Mouse (Mus musculus) heart, postnatal 36 days (tissue): ENCODE results near the gene Lrrk2. TPM values are rescaled to one million over a fixed set of nuclear protein-coding genes. Genes with fewer than 3 reads are reported as not detected.

Experiments
- DNase-seq, 2 experiments: peaks; one replicate each; pipeline ENCODE4 v3.0.0; 2021 to 2022
- intact Hi-C: fragments of 180-260 bp; cut with DNase I; formaldehyde crosslinking; loops from one replicate; pipeline ENCODE4 v1.15.1; 2025
- total RNA-seq, 2 experiments: library from RNA; stranded (reverse); gene quantifications; 2 replicates each; pipeline ENCODE4 v1.2.3; 2021

Gene Lrrk2
- total RNA-seq, 2 experiments from 2014 or later: 12.5 to 14.3 TPM

DNA sequence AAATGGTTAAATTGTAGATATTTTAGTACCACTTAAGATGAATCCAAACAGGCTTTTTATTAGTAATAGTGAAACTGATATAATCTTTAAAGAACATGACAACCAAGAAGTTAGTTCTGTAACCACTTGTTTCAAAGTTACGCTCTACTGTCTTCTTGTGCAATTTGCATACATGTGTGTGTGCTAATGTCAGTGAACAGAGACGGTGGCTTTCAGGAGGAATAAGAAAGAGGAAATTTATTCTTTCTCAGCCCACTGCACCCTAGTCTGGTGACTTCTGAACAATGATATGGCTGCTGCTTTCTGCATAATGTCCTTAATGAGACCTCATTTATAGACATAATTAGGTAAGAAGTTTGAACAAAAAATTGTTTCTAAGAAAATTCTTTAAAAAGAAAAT, 7.1 kb downstream of the Lrrk2 start:
- DNase-seq: no peak
- intact Hi-C loops: no loop called here

DNA sequence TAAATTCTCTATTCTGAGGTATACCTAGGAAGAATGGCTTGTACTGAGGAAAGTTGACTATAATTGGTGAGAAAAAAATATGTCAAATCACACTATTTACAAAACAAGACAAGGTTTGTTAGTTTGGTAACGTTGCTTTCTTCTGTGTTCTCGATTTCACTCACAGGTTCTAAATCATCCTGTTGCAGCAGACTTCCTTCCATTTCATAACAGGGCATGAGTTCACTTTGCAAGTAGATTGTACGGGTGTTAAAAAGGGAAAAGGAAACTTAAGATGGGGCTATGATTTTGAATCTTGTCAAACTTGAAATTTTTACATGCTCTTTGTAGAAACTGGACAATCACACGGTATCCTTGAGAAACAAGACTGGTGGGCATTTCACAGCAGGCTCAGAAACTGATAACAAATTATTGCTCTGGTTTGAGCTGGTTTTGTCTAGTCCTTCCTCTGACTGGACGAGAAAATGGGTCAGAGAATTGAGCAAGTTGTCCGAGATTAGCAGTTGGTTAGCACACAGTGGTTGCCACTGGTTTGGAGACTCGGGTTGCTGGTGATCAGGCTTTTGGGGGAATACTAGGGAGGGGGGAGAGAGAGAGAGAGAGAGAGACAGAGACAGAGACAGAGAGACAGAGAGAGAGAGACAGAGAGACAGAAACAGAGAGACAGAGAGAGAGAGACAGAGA, 13.0 kb downstream of the Lrrk2 start:
- no peak for DNase-seq
- intact Hi-C loops: no loop called here

DNA sequence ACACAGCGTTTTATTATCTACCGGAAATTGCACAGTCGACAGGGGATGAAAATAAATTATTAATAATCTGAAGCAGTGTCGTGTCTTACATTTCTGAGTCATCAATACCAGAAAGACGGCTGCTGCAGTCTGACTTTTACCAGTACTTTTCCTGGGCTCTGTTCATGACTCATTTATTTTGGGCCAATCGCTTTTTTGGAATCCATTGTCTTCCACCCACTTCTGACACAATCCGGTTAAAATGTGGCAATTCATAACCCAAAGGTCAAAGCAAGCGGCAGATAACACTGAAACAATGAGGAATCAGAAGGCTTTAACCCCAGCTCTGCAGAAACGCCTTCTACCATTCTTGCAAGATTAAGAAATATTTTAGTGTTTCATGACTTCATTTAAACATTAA, 17.7 kb downstream of the Lrrk2 start:
- no peak for DNase-seq
- intact Hi-C loops: no loop called here

DNA sequence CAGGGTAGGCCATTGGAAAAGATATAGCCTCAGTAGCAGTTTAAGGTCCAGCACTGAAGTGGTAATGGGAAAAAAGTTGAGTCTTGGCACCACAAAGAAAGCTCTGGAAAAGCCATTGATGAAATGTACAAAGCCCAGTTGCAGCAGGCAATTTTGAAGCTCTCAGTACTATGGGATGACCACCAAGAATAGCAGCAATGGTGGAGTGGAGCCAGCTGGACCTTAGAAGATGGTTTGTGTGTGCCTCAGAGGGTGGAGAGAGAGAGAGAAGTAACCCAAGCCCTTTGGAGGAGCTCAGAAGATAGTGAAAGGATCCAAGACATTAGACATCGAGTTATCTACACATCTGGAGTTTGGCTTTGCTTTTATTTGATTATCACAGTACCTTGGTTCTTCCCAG, 20.1 kb downstream of the Lrrk2 start:
- DNase-seq: peak; percentile 45 to 48
- intact Hi-C loops: no loop called here

DNA sequence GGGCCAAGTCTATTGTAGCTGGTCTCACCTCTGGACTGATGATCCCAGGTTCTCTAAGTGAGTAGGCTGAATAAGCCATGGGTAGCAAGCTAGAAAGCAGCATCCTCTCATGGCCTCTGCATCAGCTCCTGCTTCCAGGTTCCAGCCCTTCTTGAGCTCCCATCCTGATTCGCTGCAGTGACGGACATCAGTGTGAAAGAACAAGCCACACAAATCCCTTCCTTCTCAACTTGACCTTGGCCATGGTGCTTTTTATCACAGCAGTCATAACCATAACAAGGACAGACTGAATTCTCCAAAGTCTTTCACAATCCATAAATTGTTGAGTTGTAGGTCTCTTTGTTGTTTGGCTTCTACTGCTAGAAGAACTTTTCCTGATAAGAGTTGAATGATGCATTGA, 20.9 kb downstream of the Lrrk2 start:
- DNase-seq: no peak
- intact Hi-C loops: no loop called here

DNA sequence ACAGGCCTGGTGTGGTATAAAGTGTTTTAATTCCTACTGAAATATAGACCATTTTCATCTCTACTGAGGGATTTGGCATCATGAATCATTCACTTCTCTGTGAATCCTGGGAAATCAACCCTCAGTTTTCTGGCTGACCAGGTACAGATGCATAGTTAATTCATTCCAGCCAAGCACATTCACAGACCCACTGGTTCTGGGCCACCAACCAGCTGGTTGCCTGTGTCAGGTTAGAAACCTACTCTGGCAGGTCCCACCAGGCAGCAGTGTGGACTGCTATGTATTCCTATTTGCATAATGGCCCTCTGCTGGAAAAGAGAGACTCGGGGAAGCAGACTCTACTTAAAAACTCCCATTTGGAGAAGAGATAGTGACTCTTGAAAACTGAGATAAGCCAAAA, 27.9 kb downstream of the Lrrk2 start:
- intact Hi-C loops: loop anchor here (2.0 to 5.0 kb wide), 2 partner anchors 28 to 36 kb away; partner anchors contain the start of gene Lrrk2
- DNase-seq: no peak

DNA sequence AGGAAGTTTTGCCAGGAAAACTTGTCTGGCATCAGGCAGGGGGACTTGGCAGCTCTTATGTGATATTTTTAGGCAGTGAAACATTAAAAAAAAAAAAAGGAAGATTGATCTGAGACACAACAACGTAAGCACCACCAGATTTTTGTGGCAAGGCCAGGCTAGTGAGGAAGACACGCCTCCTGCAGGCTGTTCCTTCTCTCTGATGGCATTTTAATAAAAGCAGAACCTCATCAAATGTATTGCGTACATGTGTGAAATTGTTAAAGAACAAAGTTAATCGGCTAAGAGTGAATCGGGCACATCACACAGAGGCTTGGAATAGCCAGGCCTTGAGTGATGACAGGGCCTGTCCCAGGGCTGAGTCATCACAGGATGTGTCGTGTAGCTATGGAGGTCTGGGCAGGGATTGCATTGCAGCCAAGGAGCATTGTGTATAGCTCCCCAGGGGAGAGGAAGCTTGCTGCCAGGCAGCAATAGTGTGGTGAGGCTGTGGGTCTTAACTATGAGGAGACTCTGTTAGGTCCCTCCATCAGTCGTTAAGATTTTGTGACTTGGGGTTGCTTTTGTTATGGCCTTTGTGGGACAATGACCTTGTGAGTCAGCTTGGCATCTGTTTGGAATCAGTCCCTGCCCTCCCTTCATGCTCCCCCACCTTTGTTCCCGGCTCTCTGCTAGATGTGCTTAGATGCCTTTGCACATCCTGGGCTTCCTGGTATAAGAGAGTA, 30.2 kb downstream of the Lrrk2 start:
- peak; percentile 47 to 59 for DNase-seq
- intact Hi-C loops: loop anchor here (2.0 to 5.0 kb wide), 2 partner anchors 34 to 92 kb away; no protein-coding TSS in a partner anchor

DNA sequence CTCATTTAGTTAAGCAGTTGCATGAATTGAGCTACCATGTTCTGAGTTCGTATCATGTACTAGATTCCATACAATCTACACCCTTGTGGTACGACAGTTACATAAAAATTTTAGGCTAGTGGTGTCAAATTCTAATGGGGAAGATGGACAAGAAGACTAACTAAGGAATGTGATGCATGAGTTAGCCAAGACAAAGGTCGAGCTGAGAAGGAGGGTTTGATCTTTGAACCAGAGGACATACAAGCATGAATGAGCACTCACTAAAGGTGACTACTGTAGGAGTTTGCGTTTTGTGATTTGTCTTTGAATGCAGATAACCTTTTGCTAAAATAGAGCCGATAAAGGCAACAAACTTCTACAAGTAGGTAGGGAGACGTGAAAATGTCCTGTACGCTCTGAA, 31.1 kb downstream of the Lrrk2 start:
- DNase-seq: no peak
- intact Hi-C loops: loop anchor here (5.0 kb wide), 1 partner anchor 33 kb away; no protein-coding TSS in a partner anchor

DNA sequence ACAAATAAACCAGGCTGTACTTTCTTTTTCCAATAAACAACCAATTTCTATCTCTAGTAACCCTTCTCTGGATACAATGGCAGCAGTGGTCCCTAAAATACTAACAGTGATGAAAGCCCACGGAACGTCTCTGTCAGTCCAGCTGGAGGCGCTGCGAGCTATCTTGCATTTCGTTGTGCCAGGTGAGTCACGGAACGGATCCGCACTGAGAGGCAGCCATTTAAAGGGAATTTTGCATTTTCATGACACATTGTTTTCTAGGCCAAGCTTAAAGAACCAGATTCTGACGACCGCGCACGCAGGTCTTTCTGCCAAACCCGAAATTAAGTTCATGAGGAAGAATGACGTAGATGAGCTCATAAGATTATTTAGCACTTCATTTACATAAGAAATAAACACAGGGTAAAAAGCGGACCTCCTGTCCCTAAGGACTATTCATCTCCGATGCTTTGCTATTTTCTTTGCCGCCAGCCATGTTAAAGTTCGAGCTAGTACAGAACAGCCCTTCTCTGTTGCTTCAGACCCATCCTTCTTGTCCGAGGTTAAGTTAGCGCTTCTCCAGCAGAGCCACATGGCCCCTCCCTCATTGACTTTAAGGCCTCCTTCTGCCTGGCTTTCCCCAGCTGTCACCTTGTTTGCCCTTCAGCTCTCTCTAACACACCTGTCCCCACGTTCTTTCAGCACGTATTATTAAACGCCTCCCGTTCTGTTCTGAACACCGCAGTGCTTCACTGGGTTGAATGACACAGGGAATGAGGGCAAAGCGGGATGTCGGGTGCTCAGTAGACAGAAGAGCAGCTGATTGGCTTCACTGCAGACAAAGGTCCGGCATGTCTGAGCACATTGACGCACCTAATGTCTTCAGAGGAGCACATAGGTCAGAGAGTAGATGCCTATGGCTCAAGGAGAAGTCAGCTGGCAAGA, 36.5 kb downstream of the Lrrk2 start:
- intact Hi-C loops: no loop called here
- no peak for DNase-seq

DNA sequence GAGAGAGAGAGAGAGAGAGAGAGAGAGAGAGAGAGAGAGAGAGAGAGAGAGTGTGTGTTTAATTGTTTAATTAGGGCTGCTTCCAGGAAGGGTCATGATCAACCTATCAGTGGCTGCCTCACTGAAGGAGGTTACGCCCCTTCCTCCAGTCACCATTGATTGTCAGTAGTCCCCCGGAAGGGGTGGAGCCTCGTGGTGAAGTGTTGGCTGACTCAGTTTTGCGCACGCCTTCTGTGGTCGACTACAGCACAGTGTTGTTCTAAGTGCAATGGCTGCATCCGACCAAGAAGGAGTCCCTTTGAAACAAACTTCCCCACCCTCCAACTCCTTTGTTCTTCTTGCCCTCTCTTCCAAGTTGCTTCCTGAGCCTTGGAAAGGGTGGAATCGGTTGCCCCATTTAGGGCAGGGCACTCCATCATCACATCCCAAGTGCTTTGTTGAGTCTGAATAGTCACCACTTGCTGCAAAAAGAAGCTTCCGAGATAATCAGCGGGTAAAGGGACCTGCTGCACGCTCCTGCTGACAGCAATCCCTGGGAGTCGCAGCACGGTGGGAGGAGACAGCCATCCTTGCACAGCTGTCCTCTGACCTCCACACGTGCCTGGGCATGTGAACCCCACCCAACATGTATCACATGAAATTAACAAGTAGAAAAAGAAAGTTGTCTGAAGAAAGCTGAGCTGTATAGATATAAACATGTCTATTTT, 62.4 kb downstream of the Lrrk2 start:
- intact Hi-C loops: loop anchor here (5.0 kb wide), 1 partner anchor 33 kb away; no protein-coding TSS in a partner anchor
- no peak for DNase-seq

DNA sequence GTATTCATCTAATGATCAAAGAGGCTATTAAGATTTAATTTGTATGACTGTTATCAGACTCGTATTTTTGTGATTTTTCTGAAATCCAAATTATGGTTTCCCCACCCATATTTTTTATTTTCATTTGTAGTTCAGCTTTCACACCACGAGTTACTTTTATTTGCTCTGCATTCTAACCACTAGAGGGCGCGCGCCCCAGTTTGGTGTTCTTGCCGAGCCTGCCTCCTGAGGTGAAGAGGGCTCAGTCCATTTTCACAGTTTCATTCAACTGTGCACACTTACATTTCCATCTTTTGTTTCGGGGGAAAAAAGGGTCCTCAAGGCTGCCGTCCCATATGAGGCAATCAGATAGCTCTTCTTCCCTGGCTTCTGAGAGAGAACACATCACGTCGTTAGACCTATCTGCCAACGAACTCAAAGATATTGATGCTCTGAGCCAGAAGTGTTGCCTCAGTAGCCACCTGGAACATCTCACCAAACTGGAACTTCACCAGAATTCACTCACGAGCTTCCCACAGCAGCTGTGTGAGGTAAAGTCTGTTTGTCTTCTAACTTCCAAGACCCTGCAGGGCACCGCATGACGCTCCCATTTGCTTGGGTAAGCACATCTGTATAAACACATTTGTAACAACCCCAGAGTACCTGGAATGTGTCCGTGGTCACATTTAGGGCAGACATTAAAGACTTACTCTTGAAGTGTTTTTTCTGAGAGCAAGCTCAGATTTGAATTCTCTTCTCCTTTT, 64.0 kb downstream of the Lrrk2 start:
- peak; percentile 40 to 49 for DNase-seq
- intact Hi-C loops: loop anchor here (5.0 kb wide), 1 partner anchor 35 kb away; no protein-coding TSS in a partner anchor

DNA sequence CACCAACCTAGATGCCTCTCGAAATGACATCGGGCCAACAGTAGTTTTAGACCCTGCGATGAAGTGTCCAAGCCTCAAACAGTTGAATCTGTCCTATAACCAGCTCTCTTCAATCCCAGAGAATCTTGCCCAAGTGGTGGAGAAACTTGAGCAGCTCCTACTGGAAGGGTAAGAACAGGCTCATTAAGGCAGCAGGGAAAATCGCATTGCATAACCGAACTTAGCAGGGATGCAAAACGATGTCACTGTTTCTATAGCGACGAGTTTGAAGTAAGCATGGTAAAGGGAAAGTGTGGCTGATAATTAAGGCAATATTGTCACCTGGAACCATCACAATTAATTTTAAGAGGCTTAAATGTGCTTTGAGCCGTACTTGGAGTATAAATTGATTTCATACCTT, 65.8 kb downstream of the Lrrk2 start:
- intact Hi-C loops: loop anchor here (5.0 kb wide), 1 partner anchor 37 kb away; no protein-coding TSS in a partner anchor
- no peak for DNase-seq

DNA sequence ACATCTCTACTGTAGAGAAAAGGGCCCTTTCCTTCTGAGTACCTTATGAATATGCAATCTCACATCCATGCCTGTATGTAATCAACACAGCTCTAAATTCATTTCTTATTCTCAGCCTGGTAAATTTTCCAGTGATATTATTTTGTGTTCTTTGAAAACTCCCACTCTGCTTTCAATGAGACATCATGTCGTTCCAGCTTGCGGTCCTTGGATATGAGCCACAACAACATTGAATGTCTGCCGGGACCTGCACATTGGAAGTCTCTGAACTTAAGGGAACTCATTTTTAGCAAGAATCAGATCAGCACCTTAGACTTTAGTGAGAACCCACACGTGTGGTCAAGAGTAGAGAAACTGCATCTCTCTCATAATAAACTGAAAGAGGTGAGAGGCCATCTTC, 72.5 kb downstream of the Lrrk2 start:
- intact Hi-C loops: no loop called here
- no peak for DNase-seq

DNA sequence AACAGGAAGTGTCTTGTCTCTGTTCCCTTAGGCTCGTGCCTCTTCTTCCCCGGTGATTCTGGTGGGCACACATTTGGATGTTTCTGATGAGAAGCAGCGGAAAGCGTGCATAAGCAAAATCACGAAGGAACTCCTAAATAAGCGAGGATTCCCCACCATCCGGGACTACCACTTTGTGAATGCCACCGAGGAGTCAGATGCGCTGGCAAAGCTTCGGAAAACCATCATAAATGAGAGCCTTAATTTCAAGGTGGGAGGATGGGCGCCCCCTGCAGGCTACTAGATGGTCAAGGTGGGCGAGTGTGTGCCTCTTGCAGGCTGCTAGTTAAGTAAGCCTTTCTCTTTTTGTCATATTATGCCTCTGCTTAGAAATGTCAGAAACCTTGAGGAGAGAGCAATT, 79.1 kb downstream of the Lrrk2 start:
- intact Hi-C loops: loop anchor here (5.0 kb wide), 1 partner anchor 450 kb away; no protein-coding TSS in a partner anchor
- DNase-seq: peak in 1 of 2 experiments; percentile 13

DNA sequence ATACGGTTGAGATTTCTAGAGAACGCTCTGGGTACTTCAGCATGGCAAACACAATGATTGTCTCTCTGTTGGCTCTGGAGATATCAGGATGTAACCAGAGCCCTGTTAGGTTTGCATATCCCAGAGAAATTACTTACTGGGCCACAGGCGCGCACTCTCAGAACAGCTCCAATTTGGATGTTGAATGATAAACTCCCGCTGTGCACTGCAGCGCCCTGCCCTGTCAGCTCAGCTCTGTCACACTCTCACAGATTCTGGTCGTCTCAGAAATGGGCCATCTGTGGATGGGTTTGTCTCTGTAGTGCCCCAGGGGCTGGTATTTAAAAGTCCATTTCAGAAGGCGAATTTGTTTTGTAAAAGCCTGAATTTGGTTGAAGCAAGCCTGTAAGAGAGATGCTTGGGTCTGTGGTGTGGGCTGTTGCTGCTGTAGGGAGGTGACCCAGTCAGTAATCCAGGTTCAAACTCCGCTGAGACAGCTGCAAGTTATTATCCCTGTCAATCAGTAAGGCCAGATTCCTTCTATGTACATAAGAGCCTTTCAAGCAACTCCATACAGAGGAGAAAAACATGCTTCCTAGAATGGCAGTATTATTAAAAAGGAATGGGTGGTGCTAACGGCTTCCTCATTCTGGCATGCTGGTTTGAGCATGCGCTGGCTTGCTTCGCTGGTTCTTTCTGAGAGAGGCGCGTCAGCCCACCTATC, 80.6 kb downstream of the Lrrk2 start:
- no peak for DNase-seq
- intact Hi-C loops: loop anchor here (1.0 to 5.0 kb wide), 3 partner anchors 144 to 451 kb away; no protein-coding TSS in a partner anchor

DNA sequence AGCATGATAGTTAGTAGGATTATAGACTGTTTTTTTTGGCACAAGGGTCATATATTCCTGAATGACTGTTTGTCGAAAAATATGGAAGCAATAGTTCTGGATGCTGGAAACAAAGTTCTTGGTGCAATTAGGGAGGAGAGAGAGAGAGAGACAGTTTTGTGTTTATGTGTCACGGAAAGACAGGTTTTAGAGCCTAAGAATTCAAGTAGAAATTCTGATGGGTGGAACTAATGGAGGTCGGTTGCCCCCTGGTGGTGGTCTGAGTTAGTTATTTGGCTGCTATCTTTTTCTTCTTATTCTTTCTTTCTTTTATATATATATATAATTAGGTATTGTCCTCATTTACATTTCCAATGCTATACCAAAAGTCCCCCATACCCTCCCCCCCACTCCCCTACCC, 81.6 kb downstream of the Lrrk2 start:
- intact Hi-C loops: loop anchor here (1.0 to 5.0 kb wide), 3 partner anchors 145 to 452 kb away; no protein-coding TSS in a partner anchor
- peak; percentile 36 to 56 for DNase-seq

DNA sequence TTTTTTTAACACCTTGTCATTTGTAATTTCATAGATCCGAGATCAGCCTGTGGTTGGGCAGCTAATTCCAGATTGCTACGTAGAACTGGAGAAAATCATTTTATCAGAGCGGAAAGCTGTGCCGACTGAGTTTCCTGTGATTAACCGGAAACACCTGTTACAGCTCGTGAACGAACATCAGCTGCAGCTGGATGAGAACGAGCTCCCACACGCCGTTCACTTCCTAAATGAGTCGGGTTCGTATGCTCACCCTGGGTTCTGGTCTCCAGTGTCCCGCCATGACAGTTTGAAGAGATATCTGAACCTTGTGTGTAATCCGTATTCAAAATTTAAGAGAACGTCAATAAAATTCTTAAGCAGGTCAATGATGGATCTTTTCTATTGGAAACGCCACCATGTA, 82.8 kb downstream of the Lrrk2 start:
- no peak for DNase-seq
- intact Hi-C loops: loop anchor here (2.0 kb wide), 1 partner anchor 279 kb away; no protein-coding TSS in a partner anchor

DNA sequence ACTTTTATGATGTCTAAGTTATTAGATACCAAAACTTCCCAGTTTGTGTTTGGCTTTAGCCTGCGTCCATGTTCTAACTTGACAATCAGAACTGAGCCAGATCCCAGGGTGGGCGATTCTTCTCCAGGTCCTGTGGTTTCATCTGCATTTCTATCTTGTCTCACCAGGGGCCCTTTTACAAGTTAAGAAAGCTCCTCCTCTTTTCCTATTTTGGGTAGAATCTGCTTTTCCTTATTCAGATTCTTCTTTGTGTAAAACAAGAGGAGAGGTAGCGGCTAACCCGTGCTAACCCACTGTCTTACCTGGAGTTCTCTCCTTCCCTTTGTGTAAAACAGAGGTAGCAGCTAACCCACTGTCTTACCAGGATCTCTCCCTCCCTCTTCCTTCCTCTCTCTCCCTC, 99.1 kb downstream of the Lrrk2 start:
- intact Hi-C loops: no loop called here
- no peak for DNase-seq

DNA sequence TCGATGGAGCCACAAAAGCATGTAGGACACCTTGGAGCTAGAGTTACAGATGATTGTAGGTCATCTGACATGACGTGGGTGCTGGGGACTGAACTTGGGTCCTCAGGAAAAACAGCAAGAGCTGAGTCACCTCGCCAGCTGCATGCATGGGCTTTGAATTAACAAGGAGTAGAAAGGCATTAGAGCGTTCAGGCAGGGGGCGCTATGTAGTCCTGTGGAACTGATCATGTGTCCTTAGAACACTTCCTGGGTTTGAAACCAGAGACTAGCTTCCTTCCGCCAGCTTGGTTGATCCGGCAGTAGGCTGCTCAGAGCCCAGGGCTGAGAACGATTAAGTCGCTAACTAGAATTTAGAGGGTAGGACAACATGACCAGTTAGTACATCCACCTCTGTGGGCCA, 106.2 kb downstream of the Lrrk2 start:
- intact Hi-C loops: no loop called here
- DNase-seq: no peak
